Mouse (Mus musculus): ENCODE measurements around the gene Aspscr1.

DNA sequence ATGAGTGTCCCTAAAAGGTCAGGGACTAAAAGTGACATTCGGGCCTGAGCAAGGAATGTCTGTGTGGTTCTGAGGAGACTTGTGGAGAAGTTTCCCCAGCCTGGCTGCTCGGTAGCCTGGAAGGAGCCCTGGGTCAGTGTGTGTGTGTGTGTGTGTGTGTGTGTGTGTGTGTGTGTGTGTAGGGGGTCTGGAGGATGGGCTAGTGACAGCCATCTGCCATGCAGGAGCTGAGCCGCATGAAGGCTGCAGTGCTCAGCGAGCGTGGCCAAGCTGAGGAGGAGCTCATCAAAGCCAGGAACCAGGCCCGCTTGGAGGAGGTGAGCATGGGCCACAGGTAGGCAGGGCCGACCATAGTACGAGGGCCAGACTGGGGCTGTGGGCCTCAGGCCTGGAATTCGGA is 46.5 kb downstream of the Aspscr1 start:
- TF ChIP-seq GATA1 (IDR thresholded peaks at IDR 0.05; ENCODE audit: low read length) (no peak), TAL1 (IDR thresholded peaks at IDR 0.05; ENCODE audit: low read length) (no peak)

Data from erythroblast, embryonic 14.5 days (primary cell).